Mouse (Mus musculus) erythroblast, embryonic 14.5 days (primary cell): Measurements from ENCODE around the gene Pik3r1. TPM values are rescaled to one million over a fixed set of nuclear protein-coding genes. Genes with fewer than 3 reads are reported as not detected.

ENCODE experiments used
- H3K27me3 ChIP-seq: 2 replicates; pipeline ENCODE4 v1.6.1; 2012; ENCODE audit warnings: inconsistent platforms; ENCODE audit not compliant: control insufficient read depth
- H3K36me3 ChIP-seq: 2 replicates; pipeline ENCODE4 v1.6.1; 2012; ENCODE audit warnings: mild to moderate bottlenecking, inconsistent platforms; ENCODE audit not compliant: control insufficient read depth
- H3K4me1 ChIP-seq: 2 replicates; pipeline ENCODE4 v1.6.1; 2012; ENCODE audit warnings: inconsistent platforms; ENCODE audit not compliant: control insufficient read depth
- H3K4me3 ChIP-seq: replicated peaks from 2 replicates; pipeline ENCODE3; 2012; ENCODE audit warnings: moderate library complexity, mild to moderate bottlenecking, inconsistent platforms
- H3K9me3 ChIP-seq: 2 replicates; pipeline ENCODE4 v1.6.1; 2012; ENCODE audit warnings: low read length, inconsistent platforms, mixed read lengths; ENCODE audit not compliant: control insufficient read depth
- GATA1 ChIP-seq: IDR thresholded peaks from 2 replicates; pipeline ENCODE4 v1.6.1; 2012; ENCODE audit warnings: low read length, inconsistent platforms, mixed read lengths
- TAL1 ChIP-seq: IDR thresholded peaks from 3 replicates; pipeline ENCODE4 v1.6.1; 2012; ENCODE audit warnings: low read length, inconsistent platforms, mixed read lengths
- polyA plus RNA-seq: library from polyadenylated mRNA; stranded (reverse); fragments of >175 nt; gene quantifications from 2 replicates; pipeline ENCODE4 v1.2.3, GENCODE M21; 2012

Pik3r1 gene
- polyA plus RNA-seq, 1 experiment, result 2.9 TPM

- peaks cover 6% of the 10 kb centered on the region for H3K4me1 ChIP-seq
- H3K9me3 ChIP-seq, result no peaks in the 10 kb centered on the region
- H3K4me3 ChIP-seq, result no peak overlapping the region
- no peaks in the 10 kb centered on the region for H3K27me3 ChIP-seq
- no peaks in the 10 kb centered on the region for H3K36me3 ChIP-seq
- TF ChIP-seq GATA1 (no peak), TAL1 (no peak)
These were observed 46.0 kb downstream of the Pik3r1 start for GRCm38 (mm10) chr13:101721901-101722595.

DNA sequence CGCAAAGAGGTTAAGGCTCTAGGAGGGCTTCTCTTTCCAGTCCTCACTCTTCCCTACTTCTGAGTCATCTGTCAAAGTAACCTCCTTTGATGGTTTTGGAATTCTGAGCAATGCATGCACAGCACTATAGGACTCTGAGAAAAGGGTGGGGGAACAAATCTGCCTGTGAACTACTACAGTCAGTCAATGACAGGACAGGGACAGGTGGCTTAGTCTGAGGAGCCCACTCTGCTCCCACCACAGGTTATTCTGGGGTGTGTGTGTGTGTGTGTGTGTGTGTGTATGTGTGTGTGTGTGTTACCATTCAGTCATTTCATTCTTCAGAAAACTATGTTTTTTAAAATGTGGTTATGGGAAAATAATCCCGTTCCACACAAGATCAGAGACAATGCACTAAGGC, 46.9 kb downstream of the Pik3r1 start:
- Histone ChIP-seq H3K9me3 (no peaks in the 10 kb centered on the region), H3K27me3 (no peaks in the 10 kb centered on the region), H3K4me3 (no peak overlapping the region), H3K4me1 (peaks cover 6% of the 10 kb centered on the region), H3K36me3 (no peaks in the 10 kb centered on the region)
- TF ChIP-seq TAL1 (no peak), GATA1 (no peak)

DNA sequence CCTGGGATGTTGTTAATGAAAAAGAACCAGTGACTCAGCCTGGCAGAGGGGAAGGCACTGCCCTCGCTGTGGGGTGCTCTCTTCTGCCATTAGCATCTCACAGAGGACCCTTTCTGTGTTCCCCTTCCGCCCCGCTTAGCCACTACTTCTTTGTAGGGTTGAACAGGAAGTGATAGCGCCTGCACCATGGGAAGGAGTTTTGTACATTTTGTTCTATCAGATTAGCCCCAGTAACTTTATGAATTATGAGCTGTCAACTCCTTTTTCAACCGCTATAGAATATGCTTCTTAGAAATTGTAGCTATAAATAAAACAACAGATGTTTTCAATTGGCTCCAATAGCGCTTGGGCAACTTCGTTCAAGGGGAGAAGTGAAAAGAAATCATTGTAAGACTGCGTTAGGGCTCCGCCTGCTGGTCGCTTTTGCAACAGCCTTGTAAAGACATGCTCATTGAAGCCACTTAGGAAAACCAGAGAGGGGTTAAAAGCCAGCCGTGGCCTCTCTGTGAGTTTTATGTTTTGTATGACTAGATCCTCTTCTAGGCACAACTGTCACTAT, 48.6 kb downstream of the Pik3r1 start:
- TF ChIP-seq TAL1, result no peak
- no peak for TF ChIP-seq GATA1
- no peaks in the 10 kb centered on the region for H3K36me3 ChIP-seq

GRCm38 (mm10) chr13:101718744-101719143, 49.3 kb downstream of the Pik3r1 start:
- no peak for TF ChIP-seq GATA1
- no peak for TF ChIP-seq TAL1
- peaks cover 6% of the 10 kb centered on the region for H3K4me1 ChIP-seq
- no peaks in the 10 kb centered on the region for H3K36me3 ChIP-seq
- H3K4me3 ChIP-seq, result no peak overlapping the region
- H3K9me3 ChIP-seq, result no peaks in the 10 kb centered on the region
- H3K27me3 ChIP-seq, result no peaks in the 10 kb centered on the region

More for the DNA sequence above, 48.6 kb downstream of the Pik3r1 start:
- Histone ChIP-seq H3K4me3 (peak overlapping the region; percentile 40), H3K4me1 (peaks cover 6% of the 10 kb centered on the region), H3K27me3 (no peaks in the 10 kb centered on the region), H3K9me3 (no peaks in the 10 kb centered on the region)

- H3K9me3 ChIP-seq, result no peaks in the 10 kb centered on the region
- TF ChIP-seq GATA1, result no peak
- no peak for TF ChIP-seq TAL1
These were observed 50.2 kb downstream of the Pik3r1 start for GRCm38 (mm10) chr13:101717836-101718235.

GRCm38 (mm10) chr13:101713429-101714088, 54.5 kb downstream of the Pik3r1 start:
- Histone ChIP-seq H3K36me3 (peaks cover 3% of the 10 kb centered on the region), H3K4me1 (no peaks in the 10 kb centered on the region), H3K9me3 (no peaks in the 10 kb centered on the region), H3K27me3 (no peaks in the 10 kb centered on the region), H3K4me3 (no peak overlapping the region)
- TF ChIP-seq GATA1 (no peak), TAL1 (no peak)

More at GRCm38 (mm10) chr13:101717836-101718235, 50.2 kb downstream of the Pik3r1 start:
- Histone ChIP-seq H3K4me3 (no peak overlapping the region), H3K36me3 (no peaks in the 10 kb centered on the region), H3K27me3 (no peaks in the 10 kb centered on the region), H3K4me1 (peaks cover 6% of the 10 kb centered on the region)

- H3K4me1 ChIP-seq, result no peaks in the 10 kb centered on the region
- H3K27me3 ChIP-seq, result no peaks in the 10 kb centered on the region
- no peak overlapping the region for H3K4me3 ChIP-seq
- H3K36me3 ChIP-seq, result peaks cover 10% of the 10 kb centered on the region
- no peak for TF ChIP-seq TAL1
- TF ChIP-seq GATA1, result no peak
- H3K9me3 ChIP-seq, result no peaks in the 10 kb centered on the region
These were observed 55.1 kb downstream of the Pik3r1 start for GRCm38 (mm10) chr13:101712720-101713428.

DNA sequence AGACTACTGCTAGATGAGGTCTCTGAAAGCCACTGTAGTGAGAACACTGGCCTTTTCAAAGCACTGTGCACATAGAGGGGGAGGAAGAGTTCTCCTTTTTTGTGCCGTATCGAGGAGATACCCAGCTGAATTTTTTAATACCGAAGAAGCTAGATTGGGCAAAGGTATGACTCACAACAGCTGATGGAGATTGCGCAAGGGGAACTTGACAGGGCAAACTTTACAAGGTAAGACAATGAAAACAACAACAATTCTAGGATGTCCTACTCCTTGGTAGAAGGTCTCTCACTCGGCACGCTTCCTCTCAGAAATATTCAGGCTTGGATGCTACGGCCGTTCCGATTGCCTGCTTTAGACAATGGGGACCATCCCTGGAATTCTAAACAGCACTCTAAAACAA, 55.9 kb downstream of the Pik3r1 start:
- no peaks in the 10 kb centered on the region for H3K4me1 ChIP-seq
- no peaks in the 10 kb centered on the region for H3K9me3 ChIP-seq
- H3K4me3 ChIP-seq, result no peak overlapping the region
- no peaks in the 10 kb centered on the region for H3K27me3 ChIP-seq
- peaks cover 13% of the 10 kb centered on the region for H3K36me3 ChIP-seq
- TF ChIP-seq TAL1 (no peak), GATA1 (no peak)

DNA sequence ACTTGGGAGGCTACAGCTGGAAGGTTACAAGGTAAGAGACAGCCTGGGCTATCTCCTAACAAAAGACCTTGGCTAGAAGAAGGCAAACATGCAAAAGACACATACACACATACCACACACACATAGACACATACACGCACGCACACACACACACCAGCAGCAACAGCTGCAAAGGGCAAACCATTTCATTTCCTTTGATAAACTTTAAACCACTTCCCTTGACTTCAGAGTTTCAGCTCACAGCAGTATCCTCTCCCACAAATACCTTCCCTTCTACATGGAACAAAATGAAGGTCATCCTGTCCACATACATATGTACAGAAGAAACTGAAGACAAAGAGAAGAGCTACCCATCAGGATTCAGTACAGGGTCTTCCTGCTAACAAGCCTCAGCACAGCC, 56.7 kb downstream of the Pik3r1 start:
- H3K4me1 ChIP-seq, result no peaks in the 10 kb centered on the region
- no peaks in the 10 kb centered on the region for H3K9me3 ChIP-seq
- H3K36me3 ChIP-seq, result peaks cover 13% of the 10 kb centered on the region
- TF ChIP-seq TAL1, result no peak
- TF ChIP-seq GATA1, result no peak
- no peaks in the 10 kb centered on the region for H3K27me3 ChIP-seq
- no peak overlapping the region for H3K4me3 ChIP-seq
